Mouse (Mus musculus) lung, postnatal 0 days (tissue): Measurements from ENCODE around the gene F2rl2. TPM values are rescaled to one million over a fixed set of nuclear protein-coding genes. Genes with fewer than 3 reads are reported as not detected.

ENCODE experiments used
- ATAC-seq: fragments of 200-750 bp; cut with Nextera tagmentation; 2 replicates; pipeline ENCODE4 v1.8.0; 2017; ENCODE audit warnings: moderate library complexity
- DNase-seq: peaks from one replicate; pipeline ENCODE4 v3.0.0-alpha.2; 2016; ENCODE audit warnings: low spot score
- H3K27ac ChIP-seq: fragments of 300-500 bp; sonication (generic); 2 replicates; pipeline ENCODE4 v1.5.1; 2014; ENCODE audit warnings: antibody characterized with exemption, mild to moderate bottlenecking, low read length, mixed read lengths
- H3K27me3 ChIP-seq: fragments of 300-500 bp; sonication (generic); replicated peaks from 2 replicates; pipeline ENCODE4 v1.6.1; 2014; ENCODE audit warnings: low read length, mixed read lengths; ENCODE audit not compliant: insufficient read depth
- H3K36me3 ChIP-seq: fragments of 300-500 bp; sonication (generic); 2 replicates; pipeline ENCODE4 v1.6.1; 2014; ENCODE audit warnings: low read length, mixed read lengths; ENCODE audit not compliant: insufficient read depth
- H3K4me1 ChIP-seq: fragments of 300-500 bp; sonication (generic); 2 replicates; pipeline ENCODE4 v1.6.1; 2014; ENCODE audit warnings: antibody characterized with exemption, low read depth, low read length, mixed read lengths; ENCODE audit not compliant: insufficient read depth
- H3K4me2 ChIP-seq: fragments of 300-500 bp; sonication (generic); replicated peaks from 2 replicates; pipeline ENCODE4 v1.6.1; 2014; ENCODE audit warnings: low read depth, mild to moderate bottlenecking, low read length, moderate library complexity, mixed read lengths
- H3K4me3 ChIP-seq: fragments of 300-500 bp; sonication (generic); 2 replicates; pipeline ENCODE4 v1.5.1; 2014; ENCODE audit warnings: low read depth, low read length
- H3K9ac ChIP-seq: fragments of 300-500 bp; sonication (generic); replicated peaks from 2 replicates; pipeline ENCODE4 v1.6.1; 2014; ENCODE audit warnings: low read depth, mild to moderate bottlenecking
- H3K9me3 ChIP-seq: fragments of 300-500 bp; sonication (generic); 2 replicates; pipeline ENCODE4 v1.6.1; 2016; ENCODE audit warnings: low read length, mixed read lengths
- CTCF ChIP-seq: IDR thresholded peaks from 2 replicates; pipeline ENCODE4 v1.5.1; 2016; ENCODE audit warnings: antibody characterized with exemption, mild to moderate bottlenecking
- EP300 ChIP-seq: IDR thresholded peaks from 2 replicates; pipeline ENCODE4 v1.6.1; 2016; ENCODE audit warnings: antibody characterized with exemption, mild to moderate bottlenecking, control low read depth
- WGBS: fragments of 180-500 bp; shearing (Covaris S2); extraction: QIAGEN DNeasy Blood & Tissue Kit; methylation state at CpG from one replicate; pipeline ENCODE4 v1.1.7; 2014; 5-methylcytosine and 5-hydroxymethylcytosine counted together
- polyA plus RNA-seq: library from polyadenylated mRNA; unstranded; fragments of >200 nt; fragmentation: Nextera tagmentation; extraction: Ambion mirVana; gene quantifications from 2 replicates; pipeline ENCODE4 v1.2.1, GENCODE M21; 2015

The F2rl2 gene
- polyA plus RNA-seq, 1 experiment from 2014 or later, result 1.4 TPM

DNA sequence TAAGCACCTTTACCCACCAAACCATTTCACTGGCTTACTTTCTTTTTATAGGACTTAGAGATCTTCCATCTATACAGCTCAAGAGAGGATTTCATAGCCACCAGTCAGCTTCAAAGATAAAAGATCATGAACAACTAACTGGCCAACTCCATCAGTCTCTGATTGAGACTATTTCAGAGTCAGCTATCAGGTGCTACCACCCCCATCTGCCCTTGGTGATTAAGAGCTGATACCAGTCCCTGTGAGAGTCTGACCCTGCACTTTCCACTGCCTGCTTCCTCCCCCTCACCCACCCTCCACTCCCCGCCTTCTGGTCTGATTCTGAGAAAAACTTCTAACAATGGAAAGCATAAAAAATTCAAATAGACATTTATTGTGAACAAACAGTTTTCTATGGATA is 8.1 kb upstream of the F2rl2 start:
- Histone ChIP-seq H3K27me3 (no peaks in the 10 kb centered on the region), H3K4me2 (no peak overlapping the region), H3K36me3 (no peaks in the 10 kb centered on the region), H3K27ac (no peak overlapping the region), H3K4me3 (no peak overlapping the region), H3K4me1 (no peaks in the 10 kb centered on the region), H3K9ac (no peak overlapping the region), H3K9me3 (no peaks in the 10 kb centered on the region)
- TF ChIP-seq EP300 (no peak), CTCF (no peak)
- WGBS, result 78% methylated on average over 1 of the region's 1 CpGs
- ATAC-seq, result no peak
- no peak for DNase-seq

DNA sequence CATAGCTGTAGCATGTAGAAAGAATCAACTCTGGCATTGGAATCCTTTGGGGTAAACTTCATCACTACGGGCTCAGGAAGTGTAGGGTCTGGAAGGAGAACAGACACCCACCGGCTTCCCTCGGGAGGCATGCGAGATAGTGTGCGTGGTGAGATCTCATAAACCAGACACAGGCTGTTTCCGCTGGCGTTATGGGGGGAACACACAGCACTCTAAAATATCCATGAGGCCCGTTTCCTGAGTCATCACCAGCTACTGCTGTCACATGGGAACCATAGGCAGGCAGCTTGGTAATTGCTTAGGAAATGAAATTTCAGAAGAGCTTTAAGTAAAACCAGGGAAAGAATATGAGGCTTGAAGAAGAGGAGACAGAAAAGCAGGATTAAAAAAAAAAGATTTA is 4.5 kb upstream of the F2rl2 start:
- no peak overlapping the region for H3K4me2 ChIP-seq
- no peaks in the 10 kb centered on the region for H3K9me3 ChIP-seq
- TF ChIP-seq EP300 (no peak), CTCF (no peak)
- 78% methylated on average over 8 of the region's 8 CpGs for WGBS
- H3K27me3 ChIP-seq, result no peaks in the 10 kb centered on the region
- H3K4me1 ChIP-seq, result peaks cover 5% of the 10 kb centered on the region; the same call in 1 of the 2 replicates
- ATAC-seq (no peak), DNase-seq (no peak)
- no peak overlapping the region for H3K9ac ChIP-seq
- no peak overlapping the region for H3K4me3 ChIP-seq
- no peak overlapping the region for H3K27ac ChIP-seq
- no peaks in the 10 kb centered on the region for H3K36me3 ChIP-seq

DNA sequence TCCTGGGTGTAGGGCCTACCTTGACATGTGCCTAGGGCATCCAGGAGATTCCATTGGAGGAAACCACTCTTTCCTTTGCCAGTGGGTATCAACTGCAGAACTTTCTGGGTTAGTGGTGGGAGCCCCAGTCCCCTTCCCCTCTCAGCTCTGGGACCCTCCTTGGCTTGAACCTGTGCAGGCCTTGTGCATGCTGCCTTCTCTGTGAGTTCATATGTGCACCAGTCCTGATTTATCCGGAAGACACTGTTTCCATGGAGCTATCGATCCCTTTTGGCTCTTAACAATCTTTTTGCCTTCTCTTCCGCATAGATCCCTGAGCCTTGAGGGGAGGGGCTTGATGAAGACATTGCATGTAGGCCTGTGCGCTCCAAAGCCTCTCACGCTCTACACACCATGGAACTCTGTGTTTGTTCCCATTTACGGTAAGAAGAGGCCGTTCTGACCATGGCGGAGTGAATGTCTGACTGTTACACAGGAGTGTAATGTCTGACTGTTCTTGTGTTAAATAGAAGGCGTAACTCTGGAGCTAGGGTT is 466 bp upstream of the F2rl2 start:
- Histone ChIP-seq H3K9me3 (no peaks in the 10 kb centered on the region), H3K4me1 (peaks cover 9% of the 10 kb centered on the region; the same call in 1 of the 2 replicates), H3K27me3 (no peaks in the 10 kb centered on the region), H3K27ac (no peak overlapping the region), H3K36me3 (no peaks in the 10 kb centered on the region), H3K9ac (no peak overlapping the region), H3K4me3 (no peak overlapping the region), H3K4me2 (no peak overlapping the region)
- TF ChIP-seq CTCF (no peak), EP300 (no peak)
- 92% methylated on average over 9 of the region's 9 CpGs for WGBS
- ATAC-seq (no peak), DNase-seq (no peak)

DNA sequence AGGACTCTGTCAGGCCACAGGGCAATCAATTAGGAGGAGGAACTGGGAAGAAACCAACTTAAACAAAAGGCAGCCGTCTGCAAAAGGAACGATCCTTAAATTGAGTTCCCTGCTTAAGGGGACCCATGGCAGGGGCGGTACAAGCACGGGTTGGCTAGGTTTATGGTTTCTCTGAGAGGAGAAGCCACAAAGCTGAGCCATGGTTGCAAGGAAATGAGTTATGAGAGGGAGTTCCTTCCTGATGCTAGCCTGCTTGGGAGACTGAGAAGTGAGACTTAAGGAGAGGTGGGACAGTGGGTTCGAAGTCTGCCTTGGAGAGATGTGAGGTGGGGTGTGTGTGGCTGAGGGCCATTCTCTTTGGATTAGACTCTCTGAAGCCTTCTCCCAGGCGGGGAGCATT is 1.2 kb downstream of the F2rl2 start:
- H3K36me3 ChIP-seq, result no peaks in the 10 kb centered on the region
- no peak overlapping the region for H3K4me2 ChIP-seq
- DNase-seq (no peak), ATAC-seq (no peak)
- 48% methylated on average over 6 of the region's 6 CpGs for WGBS
- no peak overlapping the region for H3K9ac ChIP-seq
- TF ChIP-seq EP300 (no peak), CTCF (no peak)
- peaks cover 9% of the 10 kb centered on the region; the same call in 1 of the 2 replicates for H3K4me1 ChIP-seq
- no peak overlapping the region for H3K4me3 ChIP-seq
- H3K27me3 ChIP-seq, result no peaks in the 10 kb centered on the region
- H3K27ac ChIP-seq, result no peak overlapping the region
- H3K9me3 ChIP-seq, result no peaks in the 10 kb centered on the region

GRCm38 (mm10) chr13:95703376-95703775 is 6.7 kb downstream of the F2rl2 start:
- Histone ChIP-seq H3K27ac (no peak overlapping the region), H3K4me1 (peaks cover 3% of the 10 kb centered on the region; the same call in 1 of the 2 replicates), H3K27me3 (no peaks in the 10 kb centered on the region), H3K36me3 (no peaks in the 10 kb centered on the region), H3K4me2 (no peak overlapping the region), H3K4me3 (no peak overlapping the region), H3K9me3 (no peaks in the 10 kb centered on the region), H3K9ac (no peak overlapping the region)
- WGBS, result 53% methylated on average over 5 of the region's 5 CpGs
- peak; percentile 31 for DNase-seq
- TF ChIP-seq EP300 (no peak), CTCF (no peak)
- no peak for ATAC-seq

- H3K4me2 ChIP-seq, result no peak overlapping the region
- peak; percentile 72 for DNase-seq
- no peaks in the 10 kb centered on the region for H3K9me3 ChIP-seq
- no peak overlapping the region for H3K27ac ChIP-seq
- H3K36me3 ChIP-seq, result no peaks in the 10 kb centered on the region
- WGBS, result 69% methylated on average over 6 of the region's 6 CpGs
- TF ChIP-seq CTCF (no peak), EP300 (peak; percentile 26; the same call in 1 of the 2 replicates)
- H3K9ac ChIP-seq, result no peak overlapping the region
- ATAC-seq, result peak; percentile 69
- H3K27me3 ChIP-seq, result no peaks in the 10 kb centered on the region
- no peak overlapping the region for H3K4me3 ChIP-seq
- H3K4me1 ChIP-seq, result no peaks in the 10 kb centered on the region
These were observed 8.9 kb downstream of the F2rl2 start for GRCm38 (mm10) chr13:95705589-95705988.

DNA sequence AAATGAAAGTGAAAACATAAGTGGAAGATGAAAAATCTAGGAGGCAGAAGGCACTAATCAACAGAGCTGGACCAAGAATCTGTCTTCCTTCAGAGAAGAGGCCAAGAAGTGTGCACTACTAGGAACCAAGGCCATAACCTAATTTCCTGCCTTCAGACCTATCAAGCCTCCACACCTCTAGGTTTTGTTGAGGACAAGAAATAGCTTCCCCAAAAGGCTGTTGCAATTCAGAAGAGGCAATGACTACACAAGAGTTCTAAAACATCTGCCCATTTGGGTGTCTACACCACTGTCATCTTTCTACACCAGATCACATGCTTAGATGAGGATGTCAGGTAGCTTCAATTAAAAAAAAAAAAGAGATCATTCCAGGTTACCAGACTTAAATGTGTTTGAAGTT is 15.4 kb downstream of the F2rl2 start:
- no peak overlapping the region for H3K4me3 ChIP-seq
- TF ChIP-seq CTCF (no peak), EP300 (no peak)

More for the DNA sequence above, 15.4 kb downstream of the F2rl2 start:
- H3K36me3 ChIP-seq, result no peaks in the 10 kb centered on the region
- H3K4me2 ChIP-seq, result no peak overlapping the region
- H3K27me3 ChIP-seq, result no peaks in the 10 kb centered on the region
- ATAC-seq (no peak), DNase-seq (no peak)
- no peak overlapping the region for H3K27ac ChIP-seq
- no peak overlapping the region for H3K9ac ChIP-seq
- no peaks in the 10 kb centered on the region for H3K9me3 ChIP-seq
- no peaks in the 10 kb centered on the region for H3K4me1 ChIP-seq
